Mouse (Mus musculus) MEL (cell line): ENCODE data around the gene Rtn3. TPM values are rescaled to one million over a fixed set of nuclear protein-coding genes. Genes with fewer than 3 reads are reported as not detected.

Source experiments
- DNase-seq: peaks from one replicate; pipeline ENCODE4 v3.0.0; 2011; ENCODE audit warnings: low read depth, low spot score
- H3K27ac ChIP-seq: 2 replicates; pipeline ENCODE4 v1.5.1; 2012; ENCODE audit warnings: low read depth, mild to moderate bottlenecking, control low read depth, low read length, moderate library complexity; ENCODE audit not compliant: control insufficient read depth
- H3K27me3 ChIP-seq, 2 experiments: fragments of 150-350 bp in 1 of 2; sonication (generic) in 1 of 2; 2 replicates each; pipeline ENCODE4 v1.6.1; 2012; ENCODE audit warnings: low read length in 2 of 2, mild to moderate bottlenecking in 2 of 2, improper control_type of control experiment in 1 of 2, moderate library complexity in 1 of 2; ENCODE audit not compliant: insufficient read depth in 2 of 2, control insufficient read depth in 1 of 2
- H3K36me3 ChIP-seq, 2 experiments: 2 replicates each; pipeline ENCODE4 v1.6.1; 2012 to 2014; ENCODE audit warnings: low read length in 2 of 2, improper control_type of control experiment in 1 of 2, inconsistent platforms in 1 of 2, mild to moderate bottlenecking in 1 of 2; ENCODE audit not compliant: insufficient read depth in 2 of 2, control insufficient read depth in 1 of 2
- H3K4me1 ChIP-seq, 2 experiments: fragments of 150-350 bp in 1 of 2; sonication (generic) in 1 of 2; 2 replicates each; pipeline ENCODE4 v1.6.1; 2012; ENCODE audit warnings: low read length in 2 of 2, improper control_type of control experiment in 1 of 2, mild to moderate bottlenecking in 1 of 2; ENCODE audit not compliant: insufficient read depth in 2 of 2, control insufficient read depth in 1 of 2
- H3K4me3 ChIP-seq, 2 experiments: fragments of 150-350 bp in 1 of 2; sonication (generic) in 1 of 2; 2 replicates each; pipeline ENCODE4 v1.5.1; 2012; ENCODE audit warnings: low read depth in 2 of 2, low read length in 2 of 2, mild to moderate bottlenecking in 2 of 2, moderate library complexity in 2 of 2, control low read depth in 1 of 2, improper control_type of control experiment in 1 of 2; ENCODE audit not compliant: control insufficient read depth in 1 of 2, insufficient read depth in 1 of 2
- H3K79me2 ChIP-seq: 2 replicates; pipeline ENCODE4 v1.6.1; 2012; ENCODE audit warnings: mild to moderate bottlenecking, low read length, moderate library complexity; ENCODE audit not compliant: control insufficient read depth, poor library complexity, insufficient read depth
- H3K9ac ChIP-seq: 2 replicates; pipeline ENCODE4 v1.6.1; 2012; ENCODE audit warnings: low read depth, mild to moderate bottlenecking, control low read depth, low read length, moderate library complexity; ENCODE audit not compliant: control insufficient read depth, poor library complexity, severe bottlenecking
- H3K9me3 ChIP-seq: fragments of 150-350 bp; sonication (generic); replicated peaks from 2 replicates; pipeline ENCODE4 v1.6.1; 2012; ENCODE audit warnings: mild to moderate bottlenecking, low read length, improper control_type of control experiment, moderate library complexity; ENCODE audit not compliant: insufficient read depth
- BHLHE40 ChIP-seq: IDR thresholded peaks from 2 replicates; pipeline ENCODE4 v1.6.1; 2012; ENCODE audit warnings: low read depth, mild to moderate bottlenecking, inconsistent platforms, low read length, improper control_type of control experiment, borderline replicate concordance
- CHD1 ChIP-seq: IDR thresholded peaks from 2 replicates; pipeline ENCODE4 v1.6.1; 2012; ENCODE audit warnings: low read depth, mild to moderate bottlenecking, inconsistent platforms, low read length, improper control_type of control experiment
- CTCF ChIP-seq, 3 experiments: IDR thresholded peaks in 2 of 3; conservative IDR thresholded peaks in 1 of 3; 2 replicates each; pipeline ENCODE4 v1.5.1; 2011 to 2012; ENCODE audit warnings: low read length in 3 of 3, low read depth in 2 of 3, mild to moderate bottlenecking in 2 of 3, improper control_type of control experiment in 1 of 3, inconsistent platforms in 1 of 3, mixed read lengths in 1 of 3, moderate library complexity in 1 of 3; ENCODE audit not compliant: control insufficient read depth in 1 of 3, insufficient read depth in 1 of 3, poor library complexity in 1 of 3, severe bottlenecking in 1 of 3
- E2F4 ChIP-seq: IDR thresholded peaks from 2 replicates; pipeline ENCODE4 v1.6.1; 2011; ENCODE audit warnings: low read depth, low read length, improper control_type of control experiment, borderline replicate concordance
- ELF1 ChIP-seq: IDR thresholded peaks from 2 replicates; pipeline ENCODE4 v1.6.1; 2014; ENCODE audit warnings: low read depth, mild to moderate bottlenecking, inconsistent platforms, low read length, improper control_type of control experiment, moderate library complexity
- EP300 ChIP-seq, 2 experiments: IDR thresholded peaks; 2 replicates each; pipeline ENCODE4 v1.6.1; 2011; ENCODE audit warnings: improper control_type of control experiment in 2 of 2, low read length in 2 of 2, low read depth in 1 of 2, mild to moderate bottlenecking in 1 of 2
- ETS1 ChIP-seq: IDR thresholded peaks from 2 replicates; pipeline ENCODE4 v1.6.1; 2012; ENCODE audit warnings: low read depth, mild to moderate bottlenecking, inconsistent platforms, low read length, improper control_type of control experiment, moderate library complexity
- GATA1 ChIP-seq: IDR thresholded peaks from 2 replicates; pipeline ENCODE4 v1.6.1; 2011; ENCODE audit warnings: low read depth, low read length, improper control_type of control experiment
- MAFK ChIP-seq: IDR thresholded peaks from 2 replicates; pipeline ENCODE4 v1.6.1; 2011; ENCODE audit warnings: low read depth, mild to moderate bottlenecking, low read length, improper control_type of control experiment, borderline replicate concordance
- MAX ChIP-seq: IDR thresholded peaks from 2 replicates; pipeline ENCODE4 v1.6.1; 2011; ENCODE audit warnings: low read length, improper control_type of control experiment
- MAZ ChIP-seq: IDR thresholded peaks from 2 replicates; pipeline ENCODE4 v1.6.1; 2012; ENCODE audit warnings: low read depth, mild to moderate bottlenecking, inconsistent platforms, low read length, improper control_type of control experiment
- MEF2A ChIP-seq: IDR thresholded peaks from 2 replicates; pipeline ENCODE4 v1.6.1; 2014; ENCODE audit warnings: low read depth, mild to moderate bottlenecking, inconsistent platforms, low read length, improper control_type of control experiment; ENCODE audit not compliant: poor library complexity, insufficient replicate concordance, severe bottlenecking; ENCODE audit errors: extremely low read depth
- MXI1 ChIP-seq: IDR thresholded peaks from 2 replicates; pipeline ENCODE4 v1.6.1; 2011; ENCODE audit warnings: mild to moderate bottlenecking, low read depth, low read length, improper control_type of control experiment
- NRF1 ChIP-seq: IDR thresholded peaks from 2 replicates; pipeline ENCODE4 v1.6.1; 2014; ENCODE audit warnings: low read depth, mild to moderate bottlenecking, inconsistent platforms, low read length, improper control_type of control experiment, moderate library complexity; ENCODE audit not compliant: poor library complexity, insufficient read depth, severe bottlenecking
- POLR2AphosphoS2 ChIP-seq: IDR thresholded peaks from 2 replicates; pipeline ENCODE4 v1.6.1; 2011; ENCODE audit warnings: low read length, improper control_type of control experiment
- POLR2AphosphoS5 ChIP-seq: IDR thresholded peaks from 2 replicates; pipeline ENCODE4 v1.6.1; 2012; ENCODE audit warnings: low read depth, borderline replicate concordance, mild to moderate bottlenecking, inconsistent platforms, low read length, moderate library complexity, mixed read lengths
- RAD21 ChIP-seq: IDR thresholded peaks from 2 replicates; pipeline ENCODE4 v1.6.1; 2011; ENCODE audit warnings: mild to moderate bottlenecking, low read depth, low read length, improper control_type of control experiment
- RCOR1 ChIP-seq: IDR thresholded peaks from 2 replicates; pipeline ENCODE4 v1.6.1; 2012; ENCODE audit warnings: low read depth, mild to moderate bottlenecking, inconsistent platforms, low read length, improper control_type of control experiment
- SIN3A ChIP-seq: IDR thresholded peaks from 2 replicates; pipeline ENCODE4 v1.6.1; 2012; ENCODE audit warnings: low read length, improper control_type of control experiment, inconsistent platforms
- SMC3 ChIP-seq: IDR thresholded peaks from 2 replicates; pipeline ENCODE4 v1.6.1; 2011; ENCODE audit warnings: low read depth, low read length, improper control_type of control experiment
- TAL1 ChIP-seq: IDR thresholded peaks from 2 replicates; pipeline ENCODE4 v1.6.1; 2012; ENCODE audit warnings: mild to moderate bottlenecking, inconsistent platforms, low read length, moderate library complexity, mixed read lengths
- TBP ChIP-seq: IDR thresholded peaks from 2 replicates; pipeline ENCODE4 v1.8.0; 2011; ENCODE audit warnings: low read depth, low read length, improper control_type of control experiment
- ZC3H11A ChIP-seq: IDR thresholded peaks from 2 replicates; pipeline ENCODE4 v1.6.1; 2012; ENCODE audit warnings: low read depth, mild to moderate bottlenecking, inconsistent platforms, low read length, improper control_type of control experiment
- polyA plus RNA-seq, 2 experiments: library from polyadenylated mRNA; stranded (reverse) in 1 of 2; unstranded in 1 of 2; fragments of >175 nt in 1 of 2; fragments of >200 nt in 1 of 2; gene quantifications; 2 replicates each; pipeline versions ENCODE4 v1.2.1 to v1.2.4; 2012; ENCODE audit warnings: low replicate concordance in 2 of 2, low read depth in 1 of 2; ENCODE audit not compliant: insufficient read length in 2 of 2, insufficient read depth in 1 of 2, missing spikeins in 1 of 2
- total RNA-seq: library from RNA; depleted of rRNA; stranded (reverse); fragments of 300-350 nt; gene quantifications from 2 replicates; pipeline ENCODE4 v1.2.3, GENCODE M21; 2012

Rtn3 gene
- total and polyA plus RNA-seq, 3 experiments: 33.4 to 118 TPM; not detected in 1

DNA sequence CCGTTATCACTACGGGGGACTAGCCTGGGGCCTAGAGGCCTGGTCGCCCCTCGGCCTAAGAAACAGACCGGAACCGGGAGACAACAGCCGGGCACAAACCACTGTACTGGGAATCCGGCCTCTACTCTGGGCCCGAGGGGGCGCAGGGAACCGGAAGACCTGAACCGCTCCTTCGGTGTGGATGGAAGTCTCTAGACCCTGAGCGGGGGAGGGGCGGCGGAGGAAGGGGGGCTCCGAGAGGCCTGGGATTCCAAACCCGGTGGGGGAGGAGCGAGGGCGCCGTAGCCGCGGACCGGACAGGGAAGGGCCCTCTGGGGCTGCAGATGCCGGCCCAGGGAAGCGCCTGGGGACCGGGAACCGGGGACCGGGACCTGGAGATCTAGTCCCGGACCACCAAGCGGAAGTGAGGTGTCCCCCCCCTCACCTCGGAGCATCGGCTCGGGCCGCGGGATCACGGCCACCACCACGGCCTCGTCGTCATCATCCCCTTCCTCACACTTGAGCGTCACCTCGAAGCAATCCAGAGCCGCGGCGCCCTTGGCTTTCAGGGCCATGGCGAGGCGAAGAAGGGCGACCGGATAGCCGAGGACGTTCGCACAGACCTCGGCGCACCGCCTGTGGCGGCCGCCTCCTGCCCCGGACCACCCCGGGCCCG is 100.7 kb downstream of the Rtn3 start:
- H3K9ac ChIP-seq: peak overlapping the region; percentile 87
- H3K4me1 ChIP-seq: peaks cover 10% of the 10 kb centered on the region in 2 experiments
- H3K27me3 ChIP-seq: no peaks in the 10 kb centered on the region
- peak overlapping the region; percentile 90 to 97 for H3K4me3 ChIP-seq
- peaks cover 0 to 21% of the 10 kb centered on the region in 2 experiments; a peak in 2 of 4 replicates for H3K36me3 ChIP-seq
- H3K9me3 ChIP-seq: no peaks in the 10 kb centered on the region
- no peak for TF ChIP-seq TAL1
- no peak for TF ChIP-seq MAFK
- no peak; the same call in 1 of the 2 replicates for TF ChIP-seq SIN3A
- TF ChIP-seq ELF1: 0 out of 2 replicates have a peak, but pooled peaks have one; percentile 30
- no peak for TF ChIP-seq NRF1
- TF ChIP-seq BHLHE40: no peak
- TF ChIP-seq MAZ: 0 out of 2 replicates have a peak, but pooled peaks have one; percentile 35
- no peak for TF ChIP-seq RAD21
- 0 out of 2 replicates have a peak, but pooled peaks have one; percentile 36 for TF ChIP-seq MXI1
- TF ChIP-seq CTCF (IDR thresholded peaks at IDR 0.05 in 2 of 3, conservative IDR thresholded peaks at IDR 0.05 in 1 of 3; ENCODE audit: control insufficient read depth in 1 of 3, insufficient read depth in 1 of 3, low read depth in 2 of 3, low read length in 3 of 3, poor library complexity in 1 of 3, severe bottlenecking in 1 of 3): no peak
- peak; percentile 63 for DNase-seq
- peak overlapping the region; percentile 34 for H3K27ac ChIP-seq
- H3K79me2 ChIP-seq: peaks cover 17% of the 10 kb centered on the region

DNA sequence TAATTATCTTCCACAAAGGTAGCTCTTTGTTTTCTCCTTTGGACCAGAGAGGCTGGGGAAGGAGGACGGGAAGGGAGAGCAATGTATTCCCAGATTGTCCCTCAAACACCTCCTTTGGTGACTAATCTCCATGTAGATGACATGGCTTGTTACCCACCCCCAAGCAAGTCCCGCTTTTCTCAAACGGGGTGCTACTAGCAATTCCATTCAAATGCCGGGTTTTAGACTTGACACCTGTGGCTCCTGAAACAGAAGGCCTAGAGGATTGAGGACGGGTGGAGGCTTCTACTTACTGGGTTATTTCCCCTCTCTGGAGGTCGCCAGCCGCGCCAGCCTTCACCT is 101.2 kb downstream of the Rtn3 start:
- TF ChIP-seq ZC3H11A (no peak), MAX (no peak), MAZ (no peak), MEF2A (no peak), ELF1 (no peak), GATA1 (no peak), CHD1 (no peak), POLR2AphosphoS5 (no peak), SMC3 (no peak), CTCF (IDR thresholded peaks at IDR 0.05 in 2 of 3, conservative IDR thresholded peaks at IDR 0.05 in 1 of 3; ENCODE audit: control insufficient read depth in 1 of 3, insufficient read depth in 1 of 3, low read depth in 2 of 3, low read length in 3 of 3, poor library complexity in 1 of 3, severe bottlenecking in 1 of 3) (no peak), EP300 (IDR thresholded peaks at IDR 0.05; ENCODE audit: low read depth in 1 of 2, low read length in 2 of 2) (no peak), MAFK (no peak), E2F4 (no peak), RCOR1 (no peak), TBP (no peak), POLR2AphosphoS2 (no peak), ETS1 (no peak), TAL1 (no peak)
- Histone ChIP-seq H3K4me1 (peaks cover 13 to 14% of the 10 kb centered on the region in 2 experiments), H3K4me3 (peak overlapping the region; percentile 90 to 97), H3K79me2 (peaks cover 18% of the 10 kb centered on the region), H3K36me3 (peaks cover 0 to 24% of the 10 kb centered on the region in 2 experiments; a peak in 2 of 4 replicates), H3K27me3 (no peaks in the 10 kb centered on the region), H3K27ac (peak overlapping the region; percentile 8), H3K9ac (peak overlapping the region; percentile 87), H3K9me3 (no peaks in the 10 kb centered on the region)
- DNase-seq: no peak
